Mouse (Mus musculus) lung, postnatal 0 days (tissue): ENCODE data around the gene Olfr611.
"Not testable (repeated sequence)": the region's sequence is repeated elsewhere in the genome, so short reads cannot be mapped to it uniquely, and the experiment has no call there.

Source experiments
- CTCF ChIP-seq: IDR thresholded peaks from 2 replicates; pipeline ENCODE4 v1.5.1; 2016; ENCODE audit warnings: antibody characterized with exemption, mild to moderate bottlenecking
- EP300 ChIP-seq: IDR thresholded peaks from 2 replicates; pipeline ENCODE4 v1.6.1; 2016; ENCODE audit warnings: antibody characterized with exemption, mild to moderate bottlenecking, control low read depth

- TF ChIP-seq CTCF, EP300: not testable (repeated sequence)
These were observed 22.0 kb upstream of the Olfr611 start, which contains the start of gene Olfr612 for GRCm38 (mm10) chr7:103542617-103543016.
